ENCODE assay signal across 29 mouse cellular contexts in genomic region chr12:51985163-51985748, GRCm38 (mm10). TPM values are rescaled to one million over a fixed set of nuclear protein-coding genes. Genes with fewer than 3 reads are reported as not detected.
DNase-seq lines count a peak whose midpoint lies in the region; ATAC-seq and TF ChIP-seq lines count a peak whose summit lies in the region.
"Had no signal": no experiment of that assay in that cellular context is flagged by ENCODE, and none has a peak within 500 bp of the region (broad histone marks: within the 10 kb centered on the region; RNA-seq: fewer than 3 reads in every experiment).

No protein-coding gene starts in this region.

- no peaks in the 10 kb centered on the region for H3K9me3 ChIP-seq in megakaryocyte, embryonic 14.5 days
- H3K9me3 ChIP-seq: embryonic facial prominence, embryonic 10.5 days; embryonic facial prominence, embryonic 13.5 days; forebrain, embryonic 13.5 days; heart, embryonic 10.5 days; heart, embryonic 13.5 days; hindbrain, embryonic 12.5 days; hindbrain, embryonic 15.5 days had no signal

- no peak overlapping the region for H3K4me3 ChIP-seq in gastrocnemius, adult 2 months
- H3K4me3 ChIP-seq in megakaryocyte, embryonic 14.5 days (replicated peaks): peak overlapping the region; percentile 56
- H3K4me3 ChIP-seq in brown adipose tissue, adult 24 weeks (ENCODE audit: insufficient read depth, low read depth, low read length): no peak overlapping the region
- H3K4me3 ChIP-seq: embryonic facial prominence, embryonic 10.5 days; embryonic facial prominence, embryonic 13.5 days; erythroblast, embryonic 14.5 days; forebrain, embryonic 13.5 days; heart, embryonic 10.5 days; heart, embryonic 13.5 days; hindbrain, embryonic 12.5 days; hindbrain, embryonic 15.5 days had no signal

- H3K27me3 ChIP-seq in megakaryocyte, embryonic 14.5 days (replicated peaks): peaks cover 5% of the 10 kb centered on the region
- H3K27me3 ChIP-seq: embryonic facial prominence, embryonic 13.5 days; forebrain, embryonic 13.5 days; heart, embryonic 13.5 days; hindbrain, embryonic 12.5 days; hindbrain, embryonic 15.5 days had no signal

- ATAC-seq in megakaryocyte, adult 5-6 weeks (ENCODE audit: poor library complexity, severe bottlenecking): no peak
- peak; percentile 60 to 71 for ATAC-seq in hematopoietic stem cell, adult 5-6 weeks (replicated peaks in 1 of 2; ENCODE audit: insufficient read depth in 1 of 2, low FRiP score in 2 of 2, low TSS enrichment in 1 of 2, low read depth in 1 of 2, poor library complexity in 2 of 2, severe bottlenecking in 2 of 2)
- ATAC-seq: activated CD4-positive, CD25-positive, alpha-beta regulatory T cell, adult 4 months; forebrain, embryonic 13.5 days; intestine, postnatal 0 days had no signal

- peaks cover 43% of the 10 kb centered on the region for H3K4me1 ChIP-seq in megakaryocyte, embryonic 14.5 days
- H3K4me1 ChIP-seq in brown adipose tissue, adult 24 weeks (ENCODE audit: control insufficient read depth, insufficient read depth, insufficient read length, low read length): peaks cover 4% of the 10 kb centered on the region; the same call in 1 of the 2 replicates
- H3K4me1 ChIP-seq: forebrain, embryonic 13.5 days; hindbrain, embryonic 12.5 days; hindbrain, embryonic 15.5 days had no signal

- H3K27ac ChIP-seq in gastrocnemius, adult 2 months: peak overlapping the region; percentile 85
- H3K27ac ChIP-seq in brown adipose tissue, adult 24 weeks (replicated peaks; ENCODE audit: low read depth, low read length): 0 out of 2 replicates have a peak overlapping the region, but pooled peaks have one; percentile 49
- H3K27ac ChIP-seq: embryonic facial prominence, embryonic 10.5 days; embryonic facial prominence, embryonic 13.5 days; forebrain, embryonic 13.5 days; heart, embryonic 10.5 days; heart, embryonic 13.5 days; hindbrain, embryonic 12.5 days; hindbrain, embryonic 15.5 days had no signal

- DNase-seq in gastrocnemius, adult 2 months: no peak
- DNase-seq in gastrocnemius, adult 8-10 months (ENCODE audit: low spot score in 2 of 2): no peak
- DNase-seq in layer of hippocampus, adult 8-10 months (ENCODE audit: low spot score in 2 of 2): no peak
- DNase-seq in kidney, postnatal 10 days: no peak
- DNase-seq: adrenal gland, adult 8-10 months; adrenal gland, postnatal 25 days had no signal

- peaks cover 6% of the 10 kb centered on the region for H3K36me3 ChIP-seq in megakaryocyte, embryonic 14.5 days (replicated peaks; ENCODE audit: low read length)
- H3K36me3 ChIP-seq: embryonic facial prominence, embryonic 10.5 days; embryonic facial prominence, embryonic 13.5 days; hindbrain, embryonic 12.5 days had no signal

- intact Hi-C loops in gastrocnemius, adult 2 months (cut with DNase I): no loop called here

- no peak for TF ChIP-seq CTCF in gastrocnemius, adult 2 months (IDR thresholded peaks at IDR 0.05)

RNA-seq across cellular contexts. Expression of gene Heatr5a, which starts 14.1 kb away (rescaled TPM):
- 10 to 100 TPM; 16.7 to 29.0 TPM for total RNA-seq in gastrocnemius, adult 2 months (2021)
- 10 to 100 TPM; 20.6 to 24.8 (median 23.0) TPM for total RNA-seq in gastrocnemius, adult 8-10 months (2022)
- 2.8 and 3.5 TPM in 2 replicates for polyA plus RNA-seq in megakaryocyte, embryonic 14.5 days (2012; ENCODE audit: insufficient read depth, low replicate concordance)
- total RNA-seq in megakaryocyte, adult 5-6 weeks (2015): 38.3 and 43.4 TPM in 2 replicates
- 37.7 and 39.7 TPM in 2 replicates for total RNA-seq in megakaryocyte, adult 5-6 weeks (2017)
- 6.0 and 7.1 TPM in 2 replicates for polyA plus RNA-seq in brown adipose tissue, adult 24 weeks (2012; ENCODE audit: insufficient read depth, insufficient read length, missing spikeins)
- total RNA-seq in hematopoietic stem cell, adult 5-6 weeks (2017): 58.0 and 58.6 TPM in 2 replicates
- total RNA-seq in layer of hippocampus, adult 8-10 months (2022): 10 to 100 TPM in 3 of 4 experiments, 1 to 10 TPM in 1; 8.0 to 12.4 (median 11.2) TPM

RNA-seq across cellular contexts. Expression of gene Dtd2, which starts 21.0 kb away (rescaled TPM):
- 1 to 10 TPM; 4.2 to 4.9 TPM for total RNA-seq in gastrocnemius, adult 2 months (2021)
- total RNA-seq in gastrocnemius, adult 8-10 months (2022): 1 to 10 TPM; 3.7 to 6.1 (median 4.5) TPM
- 5.4 and 7.3 TPM in 2 replicates for polyA plus RNA-seq in megakaryocyte, embryonic 14.5 days (2012; ENCODE audit: insufficient read depth, low replicate concordance)
- total RNA-seq in megakaryocyte, adult 5-6 weeks (2015): 7.5 and 9.1 TPM in 2 replicates
- total RNA-seq in megakaryocyte, adult 5-6 weeks (2017): 6.0 and 8.6 TPM in 2 replicates
- polyA plus RNA-seq in brown adipose tissue, adult 24 weeks (2012; ENCODE audit: insufficient read depth, insufficient read length, missing spikeins): 16.7 and 18.2 TPM in 2 replicates
- total RNA-seq in hematopoietic stem cell, adult 5-6 weeks (2017): 9.0 and 20.8 TPM in 2 replicates
- total RNA-seq in layer of hippocampus, adult 8-10 months (2022): 10 to 100 TPM in 1 of 4 experiments, 1 to 10 TPM in 3; 8.1 to 12.5 (median 9.5) TPM

RNA-seq across cellular contexts. Expression of gene Gpr33, which starts 42.6 kb away (rescaled TPM):
- not detected for total RNA-seq in gastrocnemius, adult 2 months (2021)
- total RNA-seq in gastrocnemius, adult 8-10 months (2022): not detected
- polyA plus RNA-seq in megakaryocyte, embryonic 14.5 days (2012; ENCODE audit: insufficient read depth, low replicate concordance): not detected in 2 replicates
- not detected in 2 replicates for total RNA-seq in megakaryocyte, adult 5-6 weeks (2015)
- not detected in 2 replicates for total RNA-seq in megakaryocyte, adult 5-6 weeks (2017)
- polyA plus RNA-seq in brown adipose tissue, adult 24 weeks (2012; ENCODE audit: insufficient read depth, insufficient read length, missing spikeins): not detected in 2 replicates
- not detected in 2 replicates for total RNA-seq in hematopoietic stem cell, adult 5-6 weeks (2017)
- total RNA-seq in layer of hippocampus, adult 8-10 months (2022): not detected
- total RNA-seq: adrenal gland, adult 8-10 months; adrenal gland, postnatal 25 days; ES-E14; gastrocnemius, adult 18-20 months; gastrocnemius, postnatal 25 days; heart, postnatal 14 days; heart, postnatal 4 days had no signal
- polyA plus RNA-seq: activated CD4-positive, CD25-positive, alpha-beta regulatory T cell, adult 4 months; brain, embryonic 14.5 days; embryonic facial prominence, embryonic 10.5 days; embryonic facial prominence, embryonic 13.5 days; erythroblast, embryonic 14.5 days; forebrain, embryonic 13.5 days; gonadal fat pad, adult 2 months; heart, embryonic 10.5 days; heart, embryonic 13.5 days; heart, embryonic 16.5 days; hindbrain, embryonic 12.5 days; hindbrain, embryonic 15.5 days; intestine, embryonic 14.5 days; intestine, postnatal 0 days had no signal
